Mouse (Mus musculus) hindbrain, embryonic 10.5 days (tissue): Measurements from ENCODE around the gene Spn. TPM values are rescaled to one million over a fixed set of nuclear protein-coding genes. Genes with fewer than 3 reads are reported as not detected.
A peak's percentile ranks its signal among the peaks of the same experiment; 100 is the strongest.
"Not testable (repeated sequence)": the region's sequence is repeated elsewhere in the genome, so short reads cannot be mapped to it uniquely, and the experiment has no call there.

Experiments used
- DNase-seq: peaks from one replicate; pipeline ENCODE4 v3.0.0-alpha.2; 2017; ENCODE audit warnings: low spot score
- H3K27ac ChIP-seq: fragments of 300-500 bp; sonication (generic); 2 replicates; pipeline ENCODE4 v1.5.1; 2016; ENCODE audit warnings: mild to moderate bottlenecking, moderate library complexity
- H3K27me3 ChIP-seq: fragments of 300-500 bp; sonication (generic); 2 replicates; pipeline ENCODE4 v1.6.1; 2016; ENCODE audit warnings: mild to moderate bottlenecking; ENCODE audit not compliant: poor library complexity, insufficient read depth, severe bottlenecking
- H3K36me3 ChIP-seq: fragments of 300-500 bp; sonication (generic); 2 replicates; pipeline ENCODE4 v1.6.1; 2016; ENCODE audit warnings: mild to moderate bottlenecking, moderate library complexity
- H3K4me1 ChIP-seq: fragments of 300-500 bp; sonication (generic); replicated peaks from 2 replicates; pipeline ENCODE4 v1.6.1; 2016; ENCODE audit warnings: mild to moderate bottlenecking
- H3K4me3 ChIP-seq: fragments of 300-500 bp; sonication (generic); 2 replicates; pipeline ENCODE4 v1.5.1; 2016; ENCODE audit warnings: mild to moderate bottlenecking, moderate library complexity
- H3K9me3 ChIP-seq: fragments of 300-500 bp; sonication (generic); 2 replicates; pipeline ENCODE4 v1.6.1; 2016; ENCODE audit warnings: mild to moderate bottlenecking, moderate library complexity
- WGBS: fragments of 180-500 bp; shearing (Covaris S2); methylation state at CpG from one replicate; pipeline ENCODE4 v1.1.7; 2016; 5-methylcytosine and 5-hydroxymethylcytosine counted together
- polyA plus RNA-seq: library from polyadenylated mRNA; unstranded; fragments of >200 nt; fragmentation: Nextera tagmentation; extraction: Ambion mirVana; gene quantifications from 2 replicates; pipeline ENCODE4 v1.2.1, GENCODE M21; 2016

The Spn gene
- polyA plus RNA-seq, result not detected in 2 replicates

GRCm38 (mm10) chr7:127137262-127138017 lies at the start of gene Spn:
Spn (minus strand) TSS chr7:127137823.
- WGBS, result 77% methylated on average over 9 of the region's 9 CpGs
- no peak for DNase-seq
- Histone ChIP-seq H3K4me3 (no peak within 1 kb of the TSS), H3K4me1 (peaks cover 23% of the 10 kb centered on the region), H3K27me3 (peaks cover 8% of the 10 kb centered on the region; the same call in 1 of the 2 replicates), H3K36me3 (no peaks in the 10 kb centered on the region), H3K9me3 (no peaks in the 10 kb centered on the region), H3K27ac (0 out of 2 replicates have a peak within 1 kb of the TSS, but pooled peaks have one; percentile 26)

DNA sequence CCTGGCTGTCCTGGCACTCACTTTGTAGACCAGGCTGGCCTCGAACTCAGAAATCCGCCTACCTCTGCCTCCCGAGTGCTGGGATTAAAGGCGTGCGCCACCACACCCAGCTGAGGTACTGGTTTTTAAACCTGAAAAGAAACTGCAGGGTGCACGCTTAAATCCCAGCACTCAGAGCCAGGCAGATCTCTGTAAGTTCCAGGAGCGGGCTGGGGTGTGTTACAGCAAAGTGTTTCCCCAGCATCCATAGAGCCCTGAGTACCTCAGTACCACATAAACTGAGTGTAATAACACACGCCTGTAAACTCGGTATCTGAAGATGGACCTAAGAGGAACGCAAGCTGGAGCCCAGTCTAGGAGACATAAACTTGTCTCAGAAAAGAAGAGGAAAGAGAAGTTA lies 49.7 kb upstream of the Spn start:
- WGBS, result 67% methylated on average over 10 of the region's 10 CpGs
- peaks cover 21% of the 10 kb centered on the region for H3K36me3 ChIP-seq

DNA sequence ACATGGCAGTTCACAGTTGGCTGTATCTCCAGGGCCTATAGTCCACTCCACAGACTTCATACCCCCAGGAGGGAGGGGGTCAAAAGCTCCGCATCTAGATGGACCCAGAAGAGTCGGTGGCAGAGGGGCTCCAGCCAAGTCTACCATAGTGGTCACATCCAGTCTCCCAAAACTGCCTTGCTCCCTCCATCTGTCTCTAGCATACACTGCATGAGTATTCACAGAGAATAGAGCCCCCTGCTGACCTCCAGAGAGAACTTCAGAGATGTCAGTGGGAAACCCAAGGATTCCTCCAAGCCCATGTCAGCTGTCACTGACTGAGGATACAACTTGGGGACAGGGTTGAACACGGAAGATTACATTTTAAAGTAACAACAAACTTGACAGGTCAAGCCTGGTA lies 48.0 kb upstream of the Spn start:
- Histone ChIP-seq H3K4me3 (no peak overlapping the region), H3K4me1 (no peaks in the 10 kb centered on the region), H3K9me3 (no peaks in the 10 kb centered on the region), H3K36me3 (peaks cover 4% of the 10 kb centered on the region), H3K27ac (no peak overlapping the region), H3K27me3 (no peaks in the 10 kb centered on the region)
- DNase-seq, result no peak
- WGBS, result 64% methylated on average over 3 of the region's 3 CpGs

More for the DNA sequence above, 49.7 kb upstream of the Spn start:
- no peak overlapping the region for H3K4me3 ChIP-seq
- no peaks in the 10 kb centered on the region for H3K9me3 ChIP-seq
- H3K27ac ChIP-seq, result no peak overlapping the region
- no peaks in the 10 kb centered on the region for H3K27me3 ChIP-seq
- no peaks in the 10 kb centered on the region for H3K4me1 ChIP-seq
- no peak for DNase-seq

DNA sequence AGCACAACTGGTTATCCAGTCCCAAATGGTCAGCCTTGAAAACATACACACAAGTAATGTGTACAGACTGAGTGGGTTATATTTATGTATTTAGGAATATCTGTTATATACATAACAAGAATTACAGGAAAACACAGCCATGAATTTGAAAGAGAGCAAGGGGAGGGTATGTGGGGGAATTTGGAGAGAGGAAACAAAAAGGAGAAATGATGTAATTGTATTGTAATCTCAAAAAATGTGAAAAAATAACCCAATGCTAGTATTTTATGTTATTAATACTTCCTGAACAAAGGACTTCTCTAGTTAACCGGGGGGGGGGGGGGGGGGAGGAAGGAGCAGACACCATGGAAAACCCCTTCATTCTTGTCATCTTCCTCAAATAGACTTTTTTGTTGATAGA lies 47.1 kb upstream of the Spn start:
- WGBS, result 67% methylated on average over 1 of the region's 1 CpGs
- Histone ChIP-seq H3K9me3 (no peaks in the 10 kb centered on the region), H3K27me3 (no peaks in the 10 kb centered on the region), H3K4me3 (no peak overlapping the region), H3K4me1 (no peaks in the 10 kb centered on the region), H3K27ac (no peak overlapping the region), H3K36me3 (no peaks in the 10 kb centered on the region; the same call in 1 of the 2 replicates)
- DNase-seq, result no peak

- Histone ChIP-seq H3K27me3 (no peaks in the 10 kb centered on the region), H3K4me1 (no peaks in the 10 kb centered on the region), H3K4me3 (no peak overlapping the region), H3K27ac (no peak overlapping the region), H3K36me3 (no peaks in the 10 kb centered on the region; the same call in 1 of the 2 replicates), H3K9me3 (no peaks in the 10 kb centered on the region)
- WGBS, result 81% methylated on average over 6 of the region's 6 CpGs
- no peak for DNase-seq
Measured at GRCm38 (mm10) chr7:127183828-127184227, 46.2 kb upstream of the Spn start.

DNA sequence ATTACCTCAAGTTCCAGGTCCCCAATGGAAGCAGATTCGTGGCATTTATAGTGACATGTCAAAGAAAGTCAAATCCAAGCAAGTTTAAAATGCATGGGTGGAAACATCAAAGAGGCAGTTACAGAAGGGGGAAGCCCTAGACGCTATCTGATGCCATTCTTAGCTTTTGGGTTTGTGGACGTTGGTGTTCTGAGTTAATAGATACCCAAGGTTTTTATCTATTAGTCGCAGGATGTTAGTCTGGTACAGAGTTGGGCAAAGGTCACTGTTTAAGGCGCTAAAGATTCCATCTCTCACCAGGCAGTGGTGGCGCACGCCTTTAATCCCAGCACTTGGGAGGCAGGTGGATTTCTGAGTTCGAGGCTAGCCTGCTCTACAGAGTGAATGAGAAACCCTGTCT lies 45.7 kb upstream of the Spn start:
- Histone ChIP-seq H3K4me3 (no peak overlapping the region), H3K36me3 (no peaks in the 10 kb centered on the region), H3K4me1 (no peaks in the 10 kb centered on the region), H3K27me3 (no peaks in the 10 kb centered on the region), H3K9me3 (no peaks in the 10 kb centered on the region), H3K27ac (no peak overlapping the region)
- no peak for DNase-seq
- WGBS, result 84% methylated on average over 8 of the region's 8 CpGs

DNA sequence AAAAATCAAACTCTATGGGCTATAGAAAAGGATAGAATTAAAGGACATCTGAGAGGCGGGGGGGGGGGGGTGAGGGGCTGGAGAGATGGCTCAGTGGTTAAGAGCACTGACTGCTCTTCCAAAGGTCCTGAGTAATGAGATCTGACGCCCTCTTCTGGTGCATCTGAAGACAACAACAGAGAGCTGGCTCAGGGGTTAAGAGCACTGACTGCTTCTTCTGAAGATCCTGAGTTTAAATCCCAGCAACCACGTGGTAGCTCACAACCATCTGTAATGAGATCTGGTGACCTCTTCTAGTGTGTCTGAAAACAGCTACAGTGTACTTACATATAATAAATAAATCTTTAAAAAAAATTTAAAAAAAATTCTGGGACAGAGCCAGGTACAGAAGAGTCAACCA lies 44.1 kb upstream of the Spn start:
- DNase-seq, H3K4me1 ChIP-seq: not testable (repeated sequence)
- WGBS, result 27% methylated on average over 3 of the region's 3 CpGs

DNA sequence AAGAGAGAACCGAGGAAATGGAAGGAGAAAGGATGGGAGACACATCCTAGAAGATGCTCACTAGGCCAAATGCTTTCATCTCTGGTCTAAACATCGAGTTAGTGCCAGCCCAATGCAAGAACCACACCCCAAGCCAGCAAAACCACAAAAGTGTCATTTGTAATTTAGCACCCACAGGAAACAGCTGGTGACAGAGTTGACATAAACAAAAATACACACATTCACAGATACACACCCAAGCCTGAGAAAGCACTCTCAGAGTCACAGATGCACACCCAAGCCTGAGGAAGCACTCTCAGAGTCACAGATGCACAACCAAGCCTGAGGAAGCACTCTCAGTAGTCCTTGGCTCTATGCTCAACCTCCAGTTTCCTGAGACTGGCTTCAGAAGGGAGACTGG lies 43.2 kb upstream of the Spn start:
- 83% methylated on average over 2 of the region's 2 CpGs for WGBS
- Histone ChIP-seq H3K27ac (no peak overlapping the region), H3K27me3 (no peaks in the 10 kb centered on the region), H3K9me3 (no peaks in the 10 kb centered on the region), H3K4me1 (no peaks in the 10 kb centered on the region), H3K4me3 (no peak overlapping the region), H3K36me3 (no peaks in the 10 kb centered on the region)
- no peak for DNase-seq

More for the DNA sequence above, 44.1 kb upstream of the Spn start:
- H3K36me3 ChIP-seq, H3K27ac ChIP-seq, H3K27me3 ChIP-seq, H3K9me3 ChIP-seq, H3K4me3 ChIP-seq: not testable (repeated sequence)

GRCm38 (mm10) chr7:127176937-127177336 lies 39.3 kb upstream of the Spn start:
- Histone ChIP-seq H3K4me1 (no peaks in the 10 kb centered on the region), H3K27me3 (no peaks in the 10 kb centered on the region), H3K4me3 (no peak overlapping the region), H3K27ac (no peak overlapping the region), H3K9me3 (0 out of 2 replicates have a peak, but pooled peaks cover 2% of the 10 kb centered on the region), H3K36me3 (no peaks in the 10 kb centered on the region)
- no peak for DNase-seq
- WGBS, result 80% methylated on average over 4 of the region's 4 CpGs

GRCm38 (mm10) chr7:127166501-127166900 lies 28.9 kb upstream of the Spn start:
- Histone ChIP-seq H3K4me3 (no peak overlapping the region), H3K27ac (no peak overlapping the region), H3K36me3 (no peaks in the 10 kb centered on the region), H3K9me3 (no peaks in the 10 kb centered on the region), H3K27me3 (no peaks in the 10 kb centered on the region), H3K4me1 (no peaks in the 10 kb centered on the region)
- DNase-seq, result no peak
- 95% methylated on average over 5 of the region's 5 CpGs for WGBS

GRCm38 (mm10) chr7:127165607-127166493 lies 28.2 kb upstream of the Spn start:
- Histone ChIP-seq H3K9me3 (no peaks in the 10 kb centered on the region), H3K4me1 (no peaks in the 10 kb centered on the region), H3K36me3 (no peaks in the 10 kb centered on the region), H3K27me3 (no peaks in the 10 kb centered on the region), H3K4me3 (no peak overlapping the region), H3K27ac (no peak overlapping the region)
- no peak for DNase-seq
- 92% methylated on average over 12 of the region's 12 CpGs for WGBS

GRCm38 (mm10) chr7:127164002-127164401 lies 26.4 kb upstream of the Spn start:
- Histone ChIP-seq H3K36me3 (no peaks in the 10 kb centered on the region), H3K9me3 (no peaks in the 10 kb centered on the region), H3K4me1 (no peaks in the 10 kb centered on the region), H3K4me3 (no peak overlapping the region), H3K27ac (no peak overlapping the region), H3K27me3 (no peaks in the 10 kb centered on the region)
- no peak for DNase-seq
- 85% methylated on average over 4 of the region's 4 CpGs for WGBS

DNA sequence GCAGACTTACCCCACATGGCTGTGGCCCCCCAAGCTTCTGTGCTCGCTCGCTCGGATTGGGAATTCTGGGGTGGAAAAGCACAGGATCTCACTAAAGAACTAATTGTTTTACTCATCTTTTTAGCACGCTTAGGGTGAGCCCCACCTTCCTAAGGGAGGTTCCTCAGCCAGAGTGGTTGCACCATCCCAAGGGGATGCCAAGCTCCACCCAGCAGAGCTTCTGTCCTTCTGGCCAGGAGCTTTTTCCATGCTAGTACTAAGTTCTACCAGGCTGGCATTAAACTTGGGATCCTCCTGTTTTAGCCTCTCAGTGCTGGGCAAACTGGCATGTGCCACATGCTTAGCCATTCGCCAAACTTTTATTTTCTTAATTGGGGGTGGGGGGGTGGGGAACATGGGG lies 24.9 kb upstream of the Spn start:
- DNase-seq, result no peak
- Histone ChIP-seq H3K4me3 (no peak overlapping the region), H3K27ac (no peak overlapping the region), H3K9me3 (no peaks in the 10 kb centered on the region), H3K36me3 (no peaks in the 10 kb centered on the region), H3K27me3 (no peaks in the 10 kb centered on the region), H3K4me1 (no peaks in the 10 kb centered on the region)
- WGBS, result 84% methylated on average over 5 of the region's 5 CpGs
